Mouse (Mus musculus) lung, embryonic 15.5 days (tissue): ENCODE measurements around the gene Slc5a10. TPM values are rescaled to one million over a fixed set of nuclear protein-coding genes. Genes with fewer than 3 reads are reported as not detected.

Experiments used
- ATAC-seq: fragments of 200-750 bp; cut with Nextera tagmentation; 2 replicates; pipeline ENCODE4 v1.8.0; 2017; ENCODE audit warnings: moderate number of reproducible peaks, borderline replicate concordance; ENCODE audit not compliant: low FRiP score, low TSS enrichment; ENCODE audit errors: extremely low read depth
- H3K27ac ChIP-seq: fragments of 300-500 bp; sonication (generic); 2 replicates; pipeline ENCODE4 v1.5.1; 2015; ENCODE audit warnings: moderate library complexity, mild to moderate bottlenecking, inconsistent platforms
- H3K27me3 ChIP-seq: fragments of 300-500 bp; sonication (generic); 2 replicates; pipeline ENCODE4 v1.6.1; 2015; ENCODE audit warnings: inconsistent platforms
- H3K36me3 ChIP-seq: fragments of 300-500 bp; sonication (generic); 2 replicates; pipeline ENCODE4 v1.6.1; 2015; ENCODE audit warnings: inconsistent platforms
- H3K4me1 ChIP-seq: fragments of 300-500 bp; sonication (generic); 2 replicates; pipeline ENCODE4 v1.6.1; 2015; ENCODE audit warnings: inconsistent platforms
- H3K4me2 ChIP-seq: fragments of 300-500 bp; sonication (generic); 2 replicates; pipeline ENCODE4 v1.6.1; 2015; ENCODE audit warnings: inconsistent platforms, mild to moderate bottlenecking, moderate library complexity
- H3K4me3 ChIP-seq: fragments of 300-500 bp; sonication (generic); 2 replicates; pipeline ENCODE4 v1.5.1; 2015; ENCODE audit warnings: mild to moderate bottlenecking, inconsistent platforms
- H3K9ac ChIP-seq: fragments of 300-500 bp; sonication (generic); 2 replicates; pipeline ENCODE4 v1.6.1; 2015; ENCODE audit warnings: inconsistent platforms
- H3K9me3 ChIP-seq: fragments of 300-500 bp; sonication (generic); 2 replicates; pipeline ENCODE4 v1.6.1; 2016; ENCODE audit warnings: inconsistent platforms
- WGBS: fragments of 180-500 bp; shearing (Covaris S2); methylation state at CpG from one replicate; pipeline ENCODE4 v1.1.7; 2015; 5-methylcytosine and 5-hydroxymethylcytosine counted together
- polyA plus RNA-seq: library from polyadenylated mRNA; unstranded; fragments of >200 nt; fragmentation: Nextera tagmentation; extraction: Ambion mirVana; gene quantifications from 2 replicates; pipeline ENCODE4 v1.2.1, GENCODE M21; 2015

The Slc5a10 gene
- polyA plus RNA-seq, 1 experiment from 2014 or later: not detected

GRCm38 (mm10) chr11:61625136-61625535, 95.5 kb downstream of the Slc5a10 start:
- Histone ChIP-seq H3K36me3 (no peaks in the 10 kb centered on the region), H3K9me3 (no peaks in the 10 kb centered on the region), H3K4me2 (no peak overlapping the region), H3K9ac (no peak overlapping the region), H3K27ac (no peak overlapping the region), H3K27me3 (no peaks in the 10 kb centered on the region), H3K4me1 (0 out of 2 replicates have a peak, but pooled peaks cover 5% of the 10 kb centered on the region), H3K4me3 (no peak overlapping the region)
- no peak for ATAC-seq
- WGBS: 73% methylated on average over 7 of the region's 7 CpGs

Other genes starting within 250 kb of the Slc5a10 start
- 1,042 and 1,148 TPM in 2 replicates for gene Mfap4, start 235.4 kb downstream of the Slc5a10 start, polyA plus RNA-seq
- 61.7 and 66.0 TPM in 2 replicates for gene Mapk7, start 226.4 kb downstream of the Slc5a10 start, polyA plus RNA-seq
- gene B9d1, start 215.7 kb downstream of the Slc5a10 start, polyA plus RNA-seq: 46.5 and 52.5 TPM in 2 replicates
- gene Epn2, start 141.1 kb downstream of the Slc5a10 start, polyA plus RNA-seq: 25.2 and 26.1 TPM in 2 replicates
- gene Grap, start 67.6 kb downstream of the Slc5a10 start, polyA plus RNA-seq: 37.6 and 42.2 TPM in 2 replicates
- 2.3 and 2.8 TPM in 2 replicates for gene Fam83g, start 36.7 kb downstream of the Slc5a10 start, polyA plus RNA-seq
- gene Prpsap2, start 41.3 kb upstream of the Slc5a10 start, polyA plus RNA-seq: 31.0 and 34.0 TPM in 2 replicates
- gene Ulk2, start 134.2 kb upstream of the Slc5a10 start, polyA plus RNA-seq: 12.0 and 12.2 TPM in 2 replicates
- 14.8 and 17.7 TPM in 2 replicates for gene Akap10, start 209.4 kb upstream of the Slc5a10 start, polyA plus RNA-seq
- gene Specc1, start 235.9 kb upstream of the Slc5a10 start, polyA plus RNA-seq: 10.7 and 12.0 TPM in 2 replicates